Mouse (Mus musculus) MEL (cell line): ENCODE measurements around the gene Mybphl. TPM values are rescaled to one million over a fixed set of nuclear protein-coding genes. Genes with fewer than 3 reads are reported as not detected.

Experiments used
- DNase-seq: peaks from one replicate; pipeline ENCODE4 v3.0.0; 2011; ENCODE audit warnings: low read depth, low spot score
- H3K27ac ChIP-seq: 2 replicates; pipeline ENCODE4 v1.5.1; 2012; ENCODE audit warnings: low read depth, mild to moderate bottlenecking, control low read depth, low read length, moderate library complexity; ENCODE audit not compliant: control insufficient read depth
- H3K27me3 ChIP-seq, 2 experiments: fragments of 150-350 bp in 1 of 2; sonication (generic) in 1 of 2; 2 replicates each; pipeline ENCODE4 v1.6.1; 2012; ENCODE audit warnings: low read length in 2 of 2, mild to moderate bottlenecking in 2 of 2, improper control_type of control experiment in 1 of 2, moderate library complexity in 1 of 2; ENCODE audit not compliant: insufficient read depth in 2 of 2, control insufficient read depth in 1 of 2
- H3K36me3 ChIP-seq, 2 experiments: 2 replicates each; pipeline ENCODE4 v1.6.1; 2012 to 2014; ENCODE audit warnings: low read length in 2 of 2, improper control_type of control experiment in 1 of 2, inconsistent platforms in 1 of 2, mild to moderate bottlenecking in 1 of 2; ENCODE audit not compliant: insufficient read depth in 2 of 2, control insufficient read depth in 1 of 2
- H3K4me1 ChIP-seq, 2 experiments: fragments of 150-350 bp in 1 of 2; sonication (generic) in 1 of 2; 2 replicates each; pipeline ENCODE4 v1.6.1; 2012; ENCODE audit warnings: low read length in 2 of 2, improper control_type of control experiment in 1 of 2, mild to moderate bottlenecking in 1 of 2; ENCODE audit not compliant: insufficient read depth in 2 of 2, control insufficient read depth in 1 of 2
- H3K4me3 ChIP-seq, 2 experiments: fragments of 150-350 bp in 1 of 2; sonication (generic) in 1 of 2; 2 replicates each; pipeline ENCODE4 v1.5.1; 2012; ENCODE audit warnings: low read depth in 2 of 2, low read length in 2 of 2, mild to moderate bottlenecking in 2 of 2, moderate library complexity in 2 of 2, control low read depth in 1 of 2, improper control_type of control experiment in 1 of 2; ENCODE audit not compliant: control insufficient read depth in 1 of 2, insufficient read depth in 1 of 2
- H3K79me2 ChIP-seq: 2 replicates; pipeline ENCODE4 v1.6.1; 2012; ENCODE audit warnings: mild to moderate bottlenecking, low read length, moderate library complexity; ENCODE audit not compliant: control insufficient read depth, poor library complexity, insufficient read depth
- H3K9ac ChIP-seq: 2 replicates; pipeline ENCODE4 v1.6.1; 2012; ENCODE audit warnings: low read depth, mild to moderate bottlenecking, control low read depth, low read length, moderate library complexity; ENCODE audit not compliant: control insufficient read depth, poor library complexity, severe bottlenecking
- H3K9me3 ChIP-seq: fragments of 150-350 bp; sonication (generic); replicated peaks from 2 replicates; pipeline ENCODE4 v1.6.1; 2012; ENCODE audit warnings: mild to moderate bottlenecking, low read length, improper control_type of control experiment, moderate library complexity; ENCODE audit not compliant: insufficient read depth
- CHD2 ChIP-seq: IDR thresholded peaks from 2 replicates; pipeline ENCODE4 v1.6.1; 2011; ENCODE audit warnings: low read length, improper control_type of control experiment
- ELF1 ChIP-seq: IDR thresholded peaks from 2 replicates; pipeline ENCODE4 v1.6.1; 2014; ENCODE audit warnings: low read depth, mild to moderate bottlenecking, inconsistent platforms, low read length, improper control_type of control experiment, moderate library complexity
- MAFK ChIP-seq: IDR thresholded peaks from 2 replicates; pipeline ENCODE4 v1.6.1; 2011; ENCODE audit warnings: low read depth, mild to moderate bottlenecking, low read length, improper control_type of control experiment, borderline replicate concordance
- MAZ ChIP-seq: IDR thresholded peaks from 2 replicates; pipeline ENCODE4 v1.6.1; 2012; ENCODE audit warnings: low read depth, mild to moderate bottlenecking, inconsistent platforms, low read length, improper control_type of control experiment
- MEF2A ChIP-seq: IDR thresholded peaks from 2 replicates; pipeline ENCODE4 v1.6.1; 2014; ENCODE audit warnings: low read depth, mild to moderate bottlenecking, inconsistent platforms, low read length, improper control_type of control experiment; ENCODE audit not compliant: poor library complexity, insufficient replicate concordance, severe bottlenecking; ENCODE audit errors: extremely low read depth
- NRF1 ChIP-seq: IDR thresholded peaks from 2 replicates; pipeline ENCODE4 v1.6.1; 2014; ENCODE audit warnings: low read depth, mild to moderate bottlenecking, inconsistent platforms, low read length, improper control_type of control experiment, moderate library complexity; ENCODE audit not compliant: poor library complexity, insufficient read depth, severe bottlenecking
- POLR2A ChIP-seq, 2 experiments: IDR thresholded peaks; 2 replicates each; pipeline ENCODE4 v1.6.1; 2011 to 2012; ENCODE audit warnings: low read length in 2 of 2, mild to moderate bottlenecking in 2 of 2, control low read depth in 1 of 2, improper control_type of control experiment in 1 of 2, low read depth in 1 of 2, moderate library complexity in 1 of 2; ENCODE audit not compliant: control insufficient read depth in 1 of 2, insufficient read depth in 1 of 2, poor library complexity in 1 of 2
- POLR2AphosphoS2 ChIP-seq: IDR thresholded peaks from 2 replicates; pipeline ENCODE4 v1.6.1; 2011; ENCODE audit warnings: low read length, improper control_type of control experiment
- TCF12 ChIP-seq: IDR thresholded peaks from 2 replicates; pipeline ENCODE4 v1.6.1; 2014; ENCODE audit warnings: low read depth, mild to moderate bottlenecking, inconsistent platforms, low read length, improper control_type of control experiment, moderate library complexity
- UBTF ChIP-seq: IDR thresholded peaks from 2 replicates; pipeline ENCODE4 v1.6.1; 2012; ENCODE audit warnings: low read depth, mild to moderate bottlenecking, inconsistent platforms, low read length, improper control_type of control experiment, moderate library complexity, borderline replicate concordance; ENCODE audit not compliant: insufficient read depth
- ZMIZ1 ChIP-seq: IDR thresholded peaks from 2 replicates; pipeline ENCODE4 v1.6.1; 2012; ENCODE audit warnings: low read depth, mild to moderate bottlenecking, inconsistent platforms, low read length, improper control_type of control experiment, moderate library complexity
- polyA plus RNA-seq, 2 experiments: library from polyadenylated mRNA; stranded (reverse) in 1 of 2; unstranded in 1 of 2; fragments of >175 nt in 1 of 2; fragments of >200 nt in 1 of 2; gene quantifications; 2 replicates each; pipeline versions ENCODE4 v1.2.1 to v1.2.4; 2012; ENCODE audit warnings: low replicate concordance in 2 of 2, low read depth in 1 of 2; ENCODE audit not compliant: insufficient read length in 2 of 2, insufficient read depth in 1 of 2, missing spikeins in 1 of 2
- total RNA-seq: library from RNA; depleted of rRNA; stranded (reverse); fragments of 300-350 nt; gene quantifications from 2 replicates; pipeline ENCODE4 v1.2.3, GENCODE M21; 2012

Gene Mybphl
- total and polyA plus RNA-seq, 3 experiments = not detected

DNA sequence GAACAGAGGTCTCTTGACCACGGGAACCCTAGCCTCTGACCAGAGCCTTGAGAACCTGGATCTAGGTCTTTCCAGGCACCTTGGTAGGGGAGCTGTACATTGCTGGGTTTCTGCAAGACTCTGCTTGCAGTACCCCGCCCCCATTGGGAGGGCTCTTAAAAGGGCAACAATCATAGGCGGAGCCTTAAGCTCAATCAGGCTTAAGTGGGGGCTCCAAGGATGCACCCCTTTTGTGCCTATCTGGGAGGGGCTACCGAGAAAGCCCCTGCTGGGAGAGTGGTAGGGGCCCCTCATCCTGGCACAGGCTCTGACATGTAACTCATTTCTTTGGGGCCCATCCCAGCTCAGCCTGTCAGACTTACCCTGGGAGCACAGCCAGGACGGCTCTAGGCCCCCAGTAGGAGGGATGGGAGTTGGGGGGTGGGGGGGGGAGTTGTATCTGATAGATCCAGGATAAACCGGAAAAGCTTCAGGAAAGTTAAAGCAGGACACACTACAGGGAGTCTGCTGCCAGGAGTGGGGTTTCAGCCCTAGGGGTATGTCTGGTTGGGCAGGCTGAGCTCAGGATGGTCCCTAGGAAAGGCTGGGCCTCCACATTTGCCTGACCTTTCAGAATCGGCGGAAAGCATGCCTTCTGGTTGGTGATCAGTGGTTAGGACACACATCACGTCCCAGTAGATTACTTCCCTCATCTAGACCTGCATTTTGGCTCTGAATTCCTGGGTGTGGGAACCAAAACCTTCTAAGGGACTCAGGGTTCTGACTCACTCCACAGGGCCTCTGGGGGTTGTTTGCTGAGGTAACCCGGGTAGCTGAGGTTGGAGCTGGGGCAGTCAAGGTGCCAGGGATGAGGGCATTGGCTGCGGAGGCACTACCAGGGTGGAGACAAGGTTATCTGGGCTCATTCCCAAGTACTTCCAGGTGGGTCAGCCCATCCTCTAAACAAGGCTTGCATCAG, 59.4 kb downstream of the Mybphl start:
- no peak overlapping the region for H3K9ac ChIP-seq
- no peaks in the 10 kb centered on the region for H3K4me1 ChIP-seq
- H3K79me2 ChIP-seq = no peaks in the 10 kb centered on the region
- H3K4me3 ChIP-seq = no peak overlapping the region
- H3K27ac ChIP-seq = no peak overlapping the region
- H3K36me3 ChIP-seq = peaks cover 0 to 6% of the 10 kb centered on the region in 2 experiments; a peak in 1 of 4 replicates
- 0 out of 4 replicates have a peak, but pooled peaks of 1 of the 2 experiments have one; percentile 28 for TF ChIP-seq POLR2A (IDR thresholded peaks at IDR 0.05; ENCODE audit: control insufficient read depth in 1 of 2, insufficient read depth in 1 of 2, low read depth in 1 of 2, low read length in 2 of 2, poor library complexity in 1 of 2)
- TF ChIP-seq MEF2A = 0 out of 2 replicates have a peak, but pooled peaks have one; percentile 10
- TF ChIP-seq TCF12 = no peak
- no peak for TF ChIP-seq UBTF
- TF ChIP-seq NRF1 = no peak
- TF ChIP-seq ZMIZ1 = peak; percentile 69
- peak; percentile 9; the same call in 1 of the 2 replicates for TF ChIP-seq CHD2
- peak; percentile 85; the same call in 1 of the 2 replicates for TF ChIP-seq POLR2AphosphoS2
- no peaks in the 10 kb centered on the region for H3K27me3 ChIP-seq
- DNase-seq = peak; percentile 37
- H3K9me3 ChIP-seq = no peaks in the 10 kb centered on the region

DNA sequence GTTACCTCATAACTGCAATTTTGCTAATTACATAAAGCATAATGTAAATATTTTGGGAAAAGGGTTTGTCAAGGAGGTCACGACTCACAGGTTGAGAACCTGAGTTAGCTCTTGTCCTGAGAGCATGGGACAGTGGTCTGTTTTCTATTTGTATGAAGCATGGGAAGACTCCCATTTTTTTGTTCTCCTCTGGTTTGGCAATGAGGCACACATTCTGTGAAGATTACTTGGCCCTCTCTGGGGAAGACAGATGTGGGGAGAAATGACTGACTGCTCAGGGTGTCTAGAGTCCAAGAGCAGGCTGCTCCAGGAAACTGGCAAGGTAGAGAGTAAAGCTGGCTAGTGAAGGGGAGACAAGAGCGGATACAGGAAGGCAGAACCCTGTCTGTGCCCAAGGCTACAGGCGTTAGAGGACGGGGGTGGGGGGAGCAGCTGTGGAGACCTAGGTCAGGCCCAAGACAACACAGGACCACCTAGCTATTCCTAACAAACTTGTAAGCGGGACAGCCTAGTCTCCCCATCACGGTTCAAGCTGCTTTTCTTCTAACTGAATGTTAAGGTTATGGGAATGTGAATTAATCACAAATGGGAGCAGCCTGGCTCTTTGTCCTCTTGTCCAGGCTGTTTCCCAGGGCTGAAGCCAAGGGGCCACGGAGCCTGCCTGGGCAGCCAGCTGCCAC, 60.4 kb downstream of the Mybphl start:
- TF ChIP-seq TCF12 (no peak), ELF1 (no peak), MAZ (no peak), MAFK (no peak)
- H3K27ac ChIP-seq = no peak overlapping the region
- H3K36me3 ChIP-seq = peaks cover 0 to 15% of the 10 kb centered on the region in 2 experiments; a peak in 1 of 4 replicates
- no peaks in the 10 kb centered on the region for H3K4me1 ChIP-seq
- no peaks in the 10 kb centered on the region for H3K27me3 ChIP-seq
- DNase-seq = no peak
- H3K4me3 ChIP-seq = no peak overlapping the region
- no peaks in the 10 kb centered on the region for H3K79me2 ChIP-seq
- no peaks in the 10 kb centered on the region for H3K9me3 ChIP-seq
- H3K9ac ChIP-seq = no peak overlapping the region
